Mouse (Mus musculus) thymus, adult 2 months (tissue): ENCODE data around the gene Prepl.

Experiments
- CTCF ChIP-seq: fragments of 200-500 bp; IDR thresholded peaks from 2 replicates; pipeline ENCODE4 v1.5.1; 2012; ENCODE audit warnings: mild to moderate bottlenecking, control low read depth, low read length, moderate library complexity, borderline replicate concordance; ENCODE audit not compliant: control insufficient read depth, poor library complexity, insufficient read depth; ENCODE audit errors: extremely low read depth
- POLR2A ChIP-seq: fragments of 200-500 bp; IDR thresholded peaks from 2 replicates; pipeline ENCODE4 v1.6.1; 2012; ENCODE audit warnings: mild to moderate bottlenecking, low read length, control low read depth, moderate library complexity; ENCODE audit not compliant: control insufficient read depth, poor library complexity, insufficient read depth; ENCODE audit errors: extremely low read depth

DNA sequence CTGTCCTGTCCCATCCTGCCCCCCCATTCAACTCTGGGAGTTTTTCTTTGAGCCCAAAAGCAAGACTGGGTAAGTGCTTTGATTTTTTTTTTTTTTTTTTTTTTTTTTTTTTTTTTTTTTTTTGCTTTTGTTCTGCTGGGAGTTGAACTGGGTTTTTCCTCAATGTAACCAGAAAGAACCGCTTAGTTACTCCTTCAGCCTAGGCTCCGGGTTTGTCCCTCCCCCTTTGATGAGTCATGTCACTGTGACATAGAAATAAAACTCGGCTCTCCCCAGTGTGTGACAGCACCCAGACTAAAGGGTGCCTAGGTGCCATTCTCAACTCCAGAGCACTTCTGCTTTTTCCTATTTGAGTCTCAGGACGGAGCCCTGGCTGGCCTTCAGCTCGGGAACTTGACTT lies 71.2 kb downstream of the Prepl start:
- TF ChIP-seq CTCF (no peak), POLR2A (no peak)
